Mouse (Mus musculus): Measurements from ENCODE around the gene Fto.

The Fto gene

GRCm38 (mm10) chr8:91611723-91612362, 298.5 kb downstream of the Fto start:
- DNase-seq (ENCODE audit: low spot score): no peak

DNA sequence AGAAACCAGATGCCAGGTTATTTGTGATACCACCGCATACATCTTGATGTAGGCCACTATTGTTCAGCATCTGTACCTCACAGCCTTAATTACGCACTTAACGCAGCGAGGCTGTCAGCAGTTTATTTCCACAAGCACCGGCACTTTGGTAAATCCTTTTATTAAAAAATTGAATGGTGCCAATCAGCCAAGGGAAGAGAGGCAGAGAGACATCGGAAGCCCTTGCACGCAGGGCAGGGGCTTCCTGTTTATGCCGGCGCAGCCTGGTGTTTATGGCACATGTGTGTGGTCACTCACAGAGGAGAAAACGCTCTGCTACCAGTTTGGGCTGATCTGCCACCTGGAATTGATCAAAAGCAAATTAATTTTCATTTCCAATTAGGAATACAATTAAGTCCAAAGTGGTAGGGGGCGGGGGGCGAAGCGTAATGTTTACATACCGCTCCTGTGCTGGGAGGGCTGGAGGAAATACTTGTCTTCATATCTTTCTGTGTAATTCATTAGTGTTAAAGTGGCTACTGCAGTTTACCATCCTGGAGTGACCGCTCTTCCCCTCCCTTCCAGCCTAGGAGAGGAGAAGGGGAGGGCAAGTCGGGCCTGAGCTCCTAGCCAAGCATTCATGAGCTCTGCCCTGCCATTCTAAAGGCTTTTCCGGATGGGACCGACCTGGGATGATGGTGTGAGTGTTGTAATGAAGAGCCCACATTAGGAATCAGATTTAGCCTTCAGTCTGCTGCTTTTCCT, 299.2 kb downstream of the Fto start:
- DNase-seq (ENCODE audit: low spot score): no peak

DNA sequence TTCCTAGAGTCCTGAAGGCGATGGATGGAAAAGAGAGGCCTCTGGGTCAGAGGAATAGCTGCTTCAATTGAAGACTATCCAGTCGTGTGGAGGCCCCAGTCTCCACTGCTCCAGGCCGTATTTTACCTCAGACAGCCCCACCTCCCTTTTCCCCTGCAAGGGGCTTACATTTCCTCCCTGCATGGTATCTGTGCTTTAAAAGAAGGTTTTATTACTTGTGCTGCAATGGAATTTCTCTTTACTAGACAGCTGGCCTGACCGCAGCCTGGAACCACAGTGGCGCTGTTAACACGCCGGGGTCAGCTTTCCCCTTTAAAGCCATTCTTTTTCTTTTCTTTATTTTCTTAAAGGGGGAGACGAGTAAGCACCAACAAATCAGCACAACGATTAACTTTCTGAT, 300.3 kb downstream of the Fto start:
- no peak for DNase-seq (ENCODE audit: low spot score)

DNA sequence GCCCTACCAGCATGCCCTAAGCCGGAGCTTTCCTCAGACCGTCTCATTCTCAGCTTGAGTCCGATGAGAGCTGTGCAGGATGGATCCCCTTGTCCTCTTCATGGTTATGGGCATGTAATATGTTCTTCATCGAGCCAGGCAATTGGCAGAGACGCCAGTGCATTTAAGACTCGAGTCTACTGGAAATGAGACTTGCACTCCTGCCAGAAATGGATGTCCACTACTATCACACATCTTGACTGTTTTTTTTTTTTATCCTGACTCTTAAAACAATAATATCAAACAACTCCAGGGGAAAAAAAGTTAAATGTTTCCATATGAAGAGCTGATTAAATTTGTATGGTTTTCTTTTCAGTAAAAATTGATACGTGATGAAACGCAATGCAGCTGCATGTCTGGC, 301.9 kb downstream of the Fto start:
- no peak for DNase-seq (ENCODE audit: low spot score)

GRCm38 (mm10) chr8:91615781-91616683, 302.7 kb downstream of the Fto start:
- no peak for DNase-seq (ENCODE audit: low spot score)

- no peak for DNase-seq (ENCODE audit: low spot score)
Observed at GRCm38 (mm10) chr8:91617772-91618171, 304.4 kb downstream of the Fto start.

DNA sequence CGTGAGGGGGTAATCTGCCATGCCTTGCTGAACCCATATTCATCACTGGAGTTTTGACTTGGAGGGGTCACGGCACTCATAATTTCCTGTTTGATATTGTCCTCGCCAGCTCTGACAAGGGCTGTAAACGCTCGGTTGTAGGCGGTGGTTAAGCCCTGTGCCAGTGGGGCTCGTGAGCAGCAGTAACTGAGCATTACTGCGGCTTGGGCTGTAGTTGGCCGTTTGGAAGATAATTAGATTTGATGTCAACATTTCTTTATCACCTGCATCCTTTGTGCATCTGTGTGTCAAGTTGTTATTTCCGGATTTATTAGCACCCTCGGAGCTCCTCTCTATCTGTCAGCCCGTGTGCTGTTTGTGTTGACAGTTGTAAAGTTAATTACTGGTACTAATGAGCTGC, 309.4 kb downstream of the Fto start:
- no peak for DNase-seq (ENCODE audit: low spot score)

GRCm38 (mm10) chr8:91625686-91626558, 312.6 kb downstream of the Fto start:
- DNase-seq (ENCODE audit: low spot score): no peak

GRCm38 (mm10) chr8:91629594-91629993, 316.3 kb downstream of the Fto start:
- DNase-seq (ENCODE audit: low spot score): no peak

GRCm38 (mm10) chr8:91630320-91631033, 317.2 kb downstream of the Fto start:
- no peak for DNase-seq (ENCODE audit: low spot score)

- DNase-seq (ENCODE audit: low spot score): no peak
Observed at GRCm38 (mm10) chr8:91632411-91632810, 319.1 kb downstream of the Fto start.

- no peak for DNase-seq (ENCODE audit: low spot score)
Observed at GRCm38 (mm10) chr8:91635406-91635805, 322.1 kb downstream of the Fto start.

DNA sequence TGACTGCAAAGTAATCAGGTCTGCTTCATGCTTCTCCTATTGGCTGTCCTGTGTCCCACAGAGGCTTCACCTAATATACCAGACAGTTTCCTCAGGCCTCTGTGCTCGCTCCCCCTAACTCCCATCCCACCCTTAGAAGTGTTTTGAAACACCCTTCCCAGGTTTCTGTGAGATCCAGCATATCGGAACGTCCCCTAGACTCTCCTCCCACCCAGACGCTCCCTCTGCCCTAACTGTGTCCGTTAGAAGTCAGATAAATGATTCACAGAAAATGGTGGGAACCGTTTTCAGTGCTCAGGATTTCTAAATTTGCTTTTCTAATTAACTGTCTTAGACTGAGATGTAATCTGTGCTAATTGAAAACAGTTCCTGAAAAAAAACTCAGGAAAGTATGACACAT, 323.6 kb downstream of the Fto start:
- no peak for DNase-seq (ENCODE audit: low spot score)

DNA sequence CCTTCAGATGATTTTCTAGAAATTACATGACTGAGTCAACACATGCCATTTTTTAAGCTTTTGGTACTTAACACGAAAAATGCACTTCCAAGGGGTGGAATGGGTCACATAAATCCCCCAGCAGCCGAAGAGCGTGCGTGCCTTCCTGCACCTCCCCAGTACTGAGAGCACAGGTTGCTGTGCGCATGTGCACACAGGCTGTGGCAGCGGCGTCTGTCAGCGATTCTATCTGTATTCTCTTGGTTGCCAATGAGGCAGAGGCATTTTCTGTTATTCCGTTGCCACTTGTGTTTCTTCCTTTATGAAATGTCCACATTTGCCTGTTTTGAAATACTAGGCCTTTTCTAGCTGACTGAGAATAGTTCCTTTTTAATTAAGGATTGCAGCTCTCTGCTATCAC, 324.4 kb downstream of the Fto start:
- no peak for DNase-seq (ENCODE audit: low spot score)

DNA sequence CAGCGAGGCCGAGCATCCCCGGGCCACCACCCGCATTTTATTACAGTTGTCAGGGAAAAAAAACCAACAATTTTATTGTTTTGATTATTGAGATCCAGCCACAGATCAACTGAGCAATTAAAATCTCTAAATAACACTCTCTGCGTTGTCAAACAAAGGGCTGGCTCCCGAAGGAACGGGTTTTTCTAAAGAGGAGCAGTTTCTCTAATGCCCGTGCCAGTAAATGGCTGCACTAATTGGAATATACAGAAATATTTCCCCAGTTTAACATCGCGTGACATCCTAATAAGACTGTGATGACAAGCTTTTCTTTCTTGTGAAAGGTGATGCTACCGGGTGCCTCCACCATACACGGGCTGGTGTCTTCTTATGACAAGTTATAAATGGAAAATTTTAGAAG, 324.9 kb downstream of the Fto start:
- no peak for DNase-seq (ENCODE audit: low spot score)

GRCm38 (mm10) chr8:91640471-91640870, 327.1 kb downstream of the Fto start:
- DNase-seq (ENCODE audit: low spot score): no peak

- DNase-seq (ENCODE audit: low spot score): no peak
Observed at GRCm38 (mm10) chr8:91645484-91645883, 332.2 kb downstream of the Fto start.

DNA sequence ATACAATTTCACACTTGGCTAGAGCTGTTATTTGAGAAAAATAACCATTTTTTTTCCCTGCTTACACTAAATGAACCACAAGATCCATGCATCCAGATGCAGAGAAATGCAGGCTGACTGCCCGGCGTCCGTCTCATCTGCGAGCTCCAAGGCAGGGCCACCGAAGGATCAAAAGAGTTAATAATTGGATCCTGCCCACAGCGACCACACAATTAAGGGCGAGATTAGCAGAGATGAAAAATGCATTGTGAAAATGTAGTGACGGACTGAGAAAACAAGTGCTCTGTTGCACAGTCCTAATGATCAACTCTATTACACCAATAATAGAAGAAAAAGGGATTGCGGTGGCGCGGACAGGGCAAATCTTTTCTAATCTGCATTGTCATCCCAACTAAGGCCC, 334.6 kb downstream of the Fto start:
- no peak for DNase-seq (ENCODE audit: low spot score)

- DNase-seq (ENCODE audit: low spot score): no peak
Observed at GRCm38 (mm10) chr8:91648776-91649175, 335.5 kb downstream of the Fto start.

DNA sequence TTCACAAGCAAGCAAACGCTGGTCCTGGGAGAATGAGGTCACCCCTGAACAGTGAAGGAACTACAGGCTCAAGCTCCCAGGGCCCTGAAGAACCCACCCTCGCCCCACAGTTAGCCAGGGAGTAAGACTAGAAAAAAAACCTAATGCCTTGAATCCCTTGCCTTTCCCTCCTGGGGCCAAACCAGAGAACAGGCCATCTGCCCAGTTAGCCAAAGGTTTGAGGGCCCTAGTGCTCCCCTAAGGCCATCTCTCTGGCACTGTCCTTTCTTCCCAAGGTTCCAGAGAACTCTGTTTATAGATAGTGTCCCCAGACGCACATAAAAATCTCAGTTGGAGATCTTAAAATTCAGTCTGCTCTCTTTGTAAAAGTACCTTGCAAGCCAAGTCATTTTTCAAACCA, 340.2 kb downstream of the Fto start:
- DNase-seq (ENCODE audit: low spot score): no peak

GRCm38 (mm10) chr8:91657381-91657780, 344.1 kb downstream of the Fto start:
- no peak for DNase-seq (ENCODE audit: low spot score)

Measured in testis, postnatal 10 days (tissue).